Mouse (Mus musculus) CH12.LX (cell line): ENCODE data around the gene Tmprss6. TPM values are rescaled to one million over a fixed set of nuclear protein-coding genes. Genes with fewer than 3 reads are reported as not detected.
A peak's percentile ranks its signal among the peaks of the same experiment; 100 is the strongest.

Experiments
- DNase-seq: peaks from one replicate; pipeline ENCODE4 v3.0.0-alpha.2; 2013; ENCODE audit errors: extremely low read depth
- H3K27ac ChIP-seq: 2 replicates; pipeline ENCODE4 v1.5.1; 2012; ENCODE audit warnings: low read depth, mild to moderate bottlenecking, control low read depth, moderate library complexity; ENCODE audit not compliant: insufficient read depth
- H3K27me3 ChIP-seq: replicated peaks from 2 replicates; pipeline ENCODE3; 2012; ENCODE audit warnings: inconsistent platforms
- H3K36me3 ChIP-seq, 2 experiments: replicated peaks in 1 of 2; 2 replicates each; pipeline versions ENCODE3 to v1.6.1; 2012; ENCODE audit warnings: inconsistent platforms in 1 of 2, low read length in 1 of 2, mild to moderate bottlenecking in 1 of 2, mixed read lengths in 1 of 2, moderate library complexity in 1 of 2; ENCODE audit not compliant: control insufficient read depth in 1 of 2, insufficient read depth in 1 of 2
- H3K4me1 ChIP-seq, 2 experiments: 2 replicates each; pipeline ENCODE4 v1.6.1; 2012; ENCODE audit warnings: inconsistent platforms in 1 of 2, moderate library complexity in 1 of 2; ENCODE audit not compliant: insufficient read depth in 2 of 2, control insufficient read depth in 1 of 2
- H3K4me2 ChIP-seq: 2 replicates; pipeline ENCODE4 v1.6.1; 2012; ENCODE audit warnings: low read depth, mild to moderate bottlenecking, control low read depth; ENCODE audit not compliant: poor library complexity, insufficient read depth, severe bottlenecking
- H3K4me3 ChIP-seq, 3 experiments: fragments of 150-350 bp in 1 of 3; sonication (generic) in 1 of 3; replicated peaks in 1 of 3; 2 replicates each; pipeline versions ENCODE3 to v1.5.1; 2011 to 2012; ENCODE audit warnings: low read depth in 2 of 3, low read length in 2 of 3, mild to moderate bottlenecking in 2 of 3, moderate library complexity in 2 of 3, control low read depth in 1 of 3, improper control_type of control experiment in 1 of 3, inconsistent platforms in 1 of 3, mixed read lengths in 1 of 3; ENCODE audit not compliant: poor library complexity in 1 of 3
- H3K79me2 ChIP-seq: replicated peaks from 2 replicates; pipeline ENCODE4 v1.6.1; 2012; ENCODE audit warnings: mild to moderate bottlenecking, moderate library complexity; ENCODE audit not compliant: control insufficient read depth, poor library complexity, insufficient read depth, severe bottlenecking; ENCODE audit errors: extremely low read depth
- H3K9ac ChIP-seq: 2 replicates; pipeline ENCODE4 v1.6.1; 2012; ENCODE audit warnings: low read depth, mild to moderate bottlenecking, control low read depth, moderate library complexity; ENCODE audit not compliant: insufficient read depth
- H3K9me3 ChIP-seq: replicated peaks from 2 replicates; pipeline ENCODE3; 2012; ENCODE audit warnings: low read length, inconsistent platforms, mixed read lengths
- BHLHE40 ChIP-seq: IDR thresholded peaks from 2 replicates; pipeline ENCODE4 v1.6.1; 2011; ENCODE audit warnings: mild to moderate bottlenecking, low read depth, low read length, improper control_type of control experiment
- CTCF ChIP-seq, 2 experiments: IDR thresholded peaks in 1 of 2; conservative IDR thresholded peaks in 1 of 2; 2 replicates each; pipeline ENCODE4 v1.5.1; 2011 to 2012; ENCODE audit warnings: low read depth in 2 of 2, low read length in 2 of 2, improper control_type of control experiment in 1 of 2, inconsistent platforms in 1 of 2, mild to moderate bottlenecking in 1 of 2, moderate library complexity in 1 of 2
- ELF1 ChIP-seq: IDR thresholded peaks from 2 replicates; pipeline ENCODE4 v1.6.1; 2014; ENCODE audit warnings: low read depth, mild to moderate bottlenecking, inconsistent platforms, low read length, improper control_type of control experiment
- MAX ChIP-seq: IDR thresholded peaks from 2 replicates; pipeline ENCODE4 v1.6.1; 2011; ENCODE audit warnings: low read length, improper control_type of control experiment
- MEF2A ChIP-seq: IDR thresholded peaks from 2 replicates; pipeline ENCODE4 v1.6.1; 2014; ENCODE audit warnings: low read depth, mild to moderate bottlenecking, inconsistent platforms, low read length, improper control_type of control experiment, borderline replicate concordance
- MXI1 ChIP-seq: IDR thresholded peaks from 2 replicates; pipeline ENCODE4 v1.6.1; 2011; ENCODE audit warnings: mild to moderate bottlenecking, low read depth, low read length, improper control_type of control experiment
- MYC ChIP-seq: IDR thresholded peaks from 2 replicates; pipeline ENCODE4 v1.6.1; 2011; ENCODE audit warnings: low read depth, mild to moderate bottlenecking, improper control_type of control experiment, low read length
- PAX5 ChIP-seq: IDR thresholded peaks from 2 replicates; pipeline ENCODE4 v1.6.1; 2012; ENCODE audit warnings: low read length, inconsistent platforms, mixed read lengths
- RAD21 ChIP-seq: IDR thresholded peaks from 2 replicates; pipeline ENCODE4 v1.6.1; 2011; ENCODE audit warnings: low read depth, mild to moderate bottlenecking, low read length, improper control_type of control experiment, moderate library complexity
- RCOR1 ChIP-seq: conservative IDR thresholded peaks from 2 replicates; pipeline ENCODE4 v1.6.1; 2012; ENCODE audit warnings: low read depth, mild to moderate bottlenecking, inconsistent platforms, low read length, improper control_type of control experiment
- SMC3 ChIP-seq: IDR thresholded peaks from 2 replicates; pipeline ENCODE4 v1.6.1; 2011; ENCODE audit warnings: low read depth, low read length, improper control_type of control experiment
- TBP ChIP-seq: conservative IDR thresholded peaks from 2 replicates; pipeline ENCODE4 v1.6.1; 2011; ENCODE audit warnings: low read depth, low read length, improper control_type of control experiment
- USF1 ChIP-seq: IDR thresholded peaks from 2 replicates; pipeline ENCODE4 v1.6.1; 2014; ENCODE audit warnings: low read depth, mild to moderate bottlenecking, inconsistent platforms, low read length, improper control_type of control experiment
- ZC3H11A ChIP-seq: IDR thresholded peaks from 2 replicates; pipeline ENCODE4 v1.6.1; 2012; ENCODE audit warnings: low read depth, mild to moderate bottlenecking, inconsistent platforms, low read length, improper control_type of control experiment
- ZMIZ1 ChIP-seq: IDR thresholded peaks from 2 replicates; pipeline ENCODE4 v1.6.1; 2012; ENCODE audit warnings: low read depth, mild to moderate bottlenecking, inconsistent platforms, low read length, improper control_type of control experiment
- ZNF384 ChIP-seq: IDR thresholded peaks from 2 replicates; pipeline ENCODE4 v1.6.1; 2012; ENCODE audit warnings: low read depth, low read length, improper control_type of control experiment, inconsistent platforms
- dilution Hi-C: fragments of 300-500 bp; cut with MboI; formaldehyde crosslinking; loops from 2 replicates; pipeline ENCODE4 v1.14.3; 2020; ENCODE audit warnings: low sequenced_read_pairs; ENCODE audit not compliant: extremely low pct_unique_long_range_greater_than_20kb, extremely low pct_ligation_motif_present
- in situ Hi-C: fragments of 300-500 bp; cut with MboI; formaldehyde crosslinking; loops from 3 replicates; pipeline ENCODE4 v1.14.3; 2019; ENCODE audit warnings: low sequenced_read_pairs, low pct_ligation_motif_present, low pct_unique_long_range_greater_than_20kb, mixed read lengths
- polyA plus RNA-seq: library from polyadenylated mRNA; unstranded; fragments of >175 nt; gene quantifications from 2 replicates; pipeline ENCODE4 v1.2.1, GENCODE M21; 2012; ENCODE audit warnings: low read depth; ENCODE audit not compliant: insufficient read length
- total RNA-seq, 2 experiments: library from RNA; depleted of rRNA; stranded (reverse); fragments of 300-350 nt in 1 of 2; fragments of >200 nt in 1 of 2; gene quantifications; 2 replicates each; pipeline ENCODE4 v1.2.3; 2012 to 2014

Gene Tmprss6
- total and polyA plus RNA-seq, 3 experiments: 0.24 to 0.54 (median 0.34) TPM

DNA sequence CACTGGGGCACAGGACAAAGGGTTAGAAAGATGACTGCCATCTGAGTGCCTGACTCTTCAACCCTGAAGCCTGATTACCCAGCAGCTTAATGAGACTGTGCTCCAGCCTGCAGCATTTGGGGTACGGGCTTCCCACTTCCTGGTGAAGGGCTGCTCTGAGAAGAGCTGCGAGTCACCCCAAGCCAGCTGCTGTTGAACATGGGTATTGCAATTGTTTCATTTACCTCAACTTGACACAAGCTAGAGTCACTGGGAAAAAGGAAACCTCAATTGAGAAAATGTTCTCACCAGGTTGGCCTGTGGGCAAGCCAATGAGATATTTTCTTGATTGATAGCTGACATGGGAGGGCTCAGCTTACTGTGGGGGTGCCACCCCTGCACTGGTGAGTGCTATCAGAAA, 5.5 kb downstream of the Tmprss6 start:
- H3K4me3 ChIP-seq: no peak overlapping the region
- no peaks in the 10 kb centered on the region for H3K4me1 ChIP-seq
- no peaks in the 10 kb centered on the region for H3K36me3 ChIP-seq
- no peaks in the 10 kb centered on the region for H3K9me3 ChIP-seq
- no peak overlapping the region for H3K9ac ChIP-seq
- no peak overlapping the region for H3K27ac ChIP-seq
- no peaks in the 10 kb centered on the region for H3K79me2 ChIP-seq
- no peak for DNase-seq
- H3K4me2 ChIP-seq: no peak overlapping the region
- in situ Hi-C loops (no loop called here), dilution Hi-C loops (no loop called here)
- peaks cover 9% of the 10 kb centered on the region for H3K27me3 ChIP-seq
- TF ChIP-seq CTCF (conservative IDR thresholded peaks at IDR 0.05 in 1 of 2, IDR thresholded peaks at IDR 0.05 in 1 of 2; ENCODE audit: low read depth in 2 of 2, low read length in 2 of 2) (0 out of 4 replicates have a peak, but pooled peaks of 1 of the 2 experiments have one; percentile 3), ELF1 (0 out of 2 replicates have a peak, but pooled peaks have one; percentile 17), ZNF384 (no peak)

DNA sequence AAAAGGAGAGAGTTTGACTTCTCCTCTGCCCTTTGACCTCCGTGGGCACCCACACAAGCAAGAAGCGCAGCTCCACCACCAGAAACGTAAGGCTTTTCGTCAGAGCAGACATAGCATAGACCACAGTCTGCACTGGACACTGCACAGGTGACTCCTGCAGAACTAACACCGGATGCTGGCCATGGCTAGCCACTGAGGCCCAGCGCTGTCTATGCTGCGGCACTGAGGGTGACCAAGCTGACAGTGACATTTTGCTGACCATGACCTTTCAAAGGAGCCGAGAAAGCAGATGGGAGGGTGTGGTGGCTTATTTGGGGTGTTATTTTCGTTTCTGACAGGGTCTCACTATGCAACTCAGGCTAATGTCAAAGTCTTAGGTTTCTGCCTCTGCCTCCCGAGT, 11.2 kb downstream of the Tmprss6 start:
- H3K9ac ChIP-seq: no peak overlapping the region
- TF ChIP-seq MYC (no peak), ZNF384 (no peak), ZC3H11A (no peak), TBP (no peak), RAD21 (no peak), BHLHE40 (no peak), MAX (no peak), USF1 (no peak), ZMIZ1 (no peak), PAX5 (no peak), SMC3 (no peak), MXI1 (no peak), RCOR1 (no peak), MEF2A (no peak)
- peaks cover 6% of the 10 kb centered on the region for H3K27me3 ChIP-seq
- no peak overlapping the region for H3K4me2 ChIP-seq
- no peaks in the 10 kb centered on the region for H3K9me3 ChIP-seq
- dilution Hi-C loops: no loop called here
- no peaks in the 10 kb centered on the region for H3K79me2 ChIP-seq
- H3K4me1 ChIP-seq: peaks cover 15 to 18% of the 10 kb centered on the region in 2 experiments
- DNase-seq: no peak
- no peak overlapping the region for H3K27ac ChIP-seq
- in situ Hi-C loops: no loop called here
- H3K36me3 ChIP-seq: no peaks in the 10 kb centered on the region
- H3K4me3 ChIP-seq: no peak overlapping the region
